Mouse (Mus musculus) spleen, adult 2 months (tissue): ENCODE measurements around the gene Fam169a.

ENCODE experiments used
- CTCF ChIP-seq: fragments of 200-500 bp; IDR thresholded peaks from 2 replicates; pipeline ENCODE4 v1.5.1; 2011; ENCODE audit warnings: mild to moderate bottlenecking, inconsistent platforms; ENCODE audit not compliant: insufficient read depth, insufficient read length, insufficient replicate concordance; ENCODE audit errors: extremely low read depth
- POLR2A ChIP-seq: fragments of 200-500 bp; IDR thresholded peaks from 2 replicates; pipeline ENCODE4 v1.6.1; 2011; ENCODE audit warnings: low read depth, low read length, inconsistent platforms

DNA sequence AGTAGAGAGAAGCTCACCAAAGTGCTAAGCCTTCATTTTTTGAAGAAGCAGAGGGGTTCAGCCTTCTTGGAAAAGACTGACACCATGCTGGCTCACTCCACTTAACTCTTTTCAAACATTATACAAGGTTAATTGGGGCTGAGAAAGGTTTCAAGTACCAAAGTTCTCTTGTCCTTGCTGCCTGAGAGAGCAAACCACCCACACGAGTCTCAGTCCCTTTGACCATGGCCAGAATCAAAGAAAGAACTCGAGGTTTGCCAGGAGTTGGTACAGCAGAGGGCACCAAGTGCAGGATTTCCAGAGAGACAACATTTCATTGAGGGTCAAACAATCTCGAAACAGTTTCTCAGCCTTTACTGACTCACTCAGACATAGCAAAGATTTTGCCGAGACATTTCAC, 42.0 kb downstream of the Fam169a start:
- TF ChIP-seq CTCF = no peak
- no peak for TF ChIP-seq POLR2A
